Mouse (Mus musculus) kidney, adult 11 months (tissue): ENCODE data around the gene Ces4a.
"Not testable (repeated sequence)": the region's sequence is repeated elsewhere in the genome, so short reads cannot be mapped to it uniquely, and the experiment has no call there.

Source experiments
- DNase-seq: peaks from one replicate; pipeline ENCODE4 v3.0.0; 2022

The Ces4a gene

DNA sequence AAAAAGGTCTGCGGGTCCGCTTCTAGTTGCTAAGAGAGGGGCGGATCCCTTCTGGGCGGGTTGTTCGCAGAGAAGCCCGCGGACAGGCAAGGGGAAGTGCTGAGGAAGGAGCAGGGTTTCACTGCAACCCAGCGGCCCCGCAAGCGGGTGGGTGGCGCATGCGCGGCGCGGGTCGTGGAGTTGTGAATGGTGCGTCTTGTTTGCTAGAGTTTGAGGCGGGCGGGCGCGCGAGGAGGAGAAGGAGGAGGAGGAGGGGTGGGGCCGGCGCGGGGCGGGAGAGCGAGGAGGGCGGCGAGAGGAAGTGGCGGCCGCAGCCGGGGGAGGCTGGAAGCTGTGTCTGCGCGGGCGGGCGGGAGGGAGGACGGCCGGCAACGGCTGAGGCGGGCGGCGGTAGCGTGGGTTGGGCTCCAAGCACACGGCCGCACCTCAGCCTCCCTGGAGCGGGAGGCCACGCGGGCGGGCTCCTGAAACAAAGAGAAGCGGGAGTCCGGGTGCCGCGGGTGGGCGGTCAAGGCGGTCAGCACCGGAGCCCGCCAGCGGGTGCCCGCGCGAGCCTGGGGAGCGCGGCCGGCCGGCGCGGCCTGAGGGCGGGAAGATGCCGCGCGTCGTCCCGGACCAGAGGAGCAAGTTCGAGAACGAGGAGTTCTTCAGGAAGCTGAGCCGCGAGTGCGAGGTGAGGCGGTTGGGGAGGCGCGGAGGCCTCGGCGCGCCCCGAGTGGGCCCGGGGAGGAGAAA is 38.9 kb downstream of the Ces4a start, which contains the start of gene Cbfb:
Gene Cbfb, plus strand, starts transcription at position 294 of the 735 bp plus-strand sequence.
- DNase-seq: peak; percentile 97

DNA sequence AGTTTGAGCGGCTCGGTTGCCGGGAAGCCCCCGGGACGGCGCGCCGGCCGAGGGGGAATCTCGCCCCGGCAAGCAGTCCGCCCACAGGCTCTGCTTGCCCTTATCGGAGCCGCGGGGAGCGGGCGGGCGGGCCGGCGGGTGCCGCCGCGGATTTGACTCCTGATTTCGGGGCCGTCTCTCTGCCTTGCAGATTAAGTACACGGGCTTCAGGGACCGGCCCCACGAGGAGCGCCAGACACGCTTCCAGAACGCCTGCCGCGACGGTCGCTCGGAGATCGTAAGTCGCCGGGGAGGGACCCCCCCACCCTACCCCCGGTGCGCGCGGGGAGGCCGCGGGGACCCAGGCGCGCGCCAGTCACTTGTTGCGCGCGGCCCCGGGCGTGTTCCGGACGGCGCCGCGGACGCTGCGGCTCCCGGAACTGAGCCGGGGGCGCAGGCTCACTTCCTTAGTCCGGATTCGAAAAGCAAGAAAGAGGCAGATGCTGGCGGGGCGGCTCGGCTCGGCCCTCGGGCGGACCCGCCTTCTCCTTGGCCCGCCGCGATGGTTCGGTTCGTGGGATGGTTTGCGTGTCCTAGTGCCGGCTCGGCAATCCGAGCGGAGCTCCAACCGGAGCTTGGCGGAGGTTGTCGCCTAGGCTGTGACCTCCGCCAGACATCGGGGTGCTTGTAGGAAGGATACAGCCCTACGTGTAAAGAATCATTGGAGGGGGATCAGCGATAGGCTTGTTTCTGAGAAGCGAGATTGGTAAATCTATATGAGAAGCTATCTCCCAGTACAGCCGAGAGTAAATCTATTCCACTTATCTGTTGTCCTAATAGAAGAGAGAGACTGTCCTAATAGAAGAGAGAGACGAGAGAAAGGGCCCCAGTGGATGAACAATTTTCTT is 39.8 kb downstream of the Ces4a start:
- peak; percentile 55 for DNase-seq

DNA sequence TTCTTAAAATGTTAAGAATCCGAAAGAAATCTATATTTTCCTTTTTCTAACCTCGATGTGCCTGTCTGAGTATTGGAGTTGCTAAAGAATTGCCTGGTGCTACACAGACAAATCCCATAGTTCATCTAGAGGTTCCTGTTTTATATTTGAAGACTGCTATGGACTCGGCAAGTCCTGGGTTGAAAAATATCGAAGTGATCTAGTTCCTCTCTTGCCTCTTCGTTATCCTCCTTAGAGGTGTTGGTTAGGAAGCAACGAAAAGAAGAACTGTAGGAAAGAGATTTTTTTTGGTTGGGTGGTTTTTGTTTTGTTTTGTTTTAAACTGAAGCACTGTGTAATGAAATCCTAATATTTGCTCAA is 40.4 kb downstream of the Ces4a start:
- DNase-seq: no peak

DNA sequence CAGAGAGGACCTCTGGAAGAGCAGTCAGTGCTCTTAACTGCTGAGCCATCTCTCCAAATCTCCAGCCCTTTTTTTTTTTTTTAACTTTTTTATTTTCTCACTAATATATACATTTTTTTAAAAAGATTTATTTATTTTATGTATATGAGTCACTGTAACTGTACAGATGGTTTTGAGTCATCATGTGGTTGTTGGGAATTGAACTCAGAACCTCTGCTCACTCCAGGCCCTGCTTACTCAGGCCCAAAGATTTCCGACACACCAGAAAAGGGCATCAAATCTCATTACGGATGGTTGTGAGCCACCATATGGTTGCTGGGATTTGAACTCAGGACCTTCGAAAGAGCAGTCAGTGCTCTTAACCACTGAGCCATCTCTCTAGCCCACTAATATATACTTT is 43.7 kb downstream of the Ces4a start:
- not testable (repeated sequence) for DNase-seq

DNA sequence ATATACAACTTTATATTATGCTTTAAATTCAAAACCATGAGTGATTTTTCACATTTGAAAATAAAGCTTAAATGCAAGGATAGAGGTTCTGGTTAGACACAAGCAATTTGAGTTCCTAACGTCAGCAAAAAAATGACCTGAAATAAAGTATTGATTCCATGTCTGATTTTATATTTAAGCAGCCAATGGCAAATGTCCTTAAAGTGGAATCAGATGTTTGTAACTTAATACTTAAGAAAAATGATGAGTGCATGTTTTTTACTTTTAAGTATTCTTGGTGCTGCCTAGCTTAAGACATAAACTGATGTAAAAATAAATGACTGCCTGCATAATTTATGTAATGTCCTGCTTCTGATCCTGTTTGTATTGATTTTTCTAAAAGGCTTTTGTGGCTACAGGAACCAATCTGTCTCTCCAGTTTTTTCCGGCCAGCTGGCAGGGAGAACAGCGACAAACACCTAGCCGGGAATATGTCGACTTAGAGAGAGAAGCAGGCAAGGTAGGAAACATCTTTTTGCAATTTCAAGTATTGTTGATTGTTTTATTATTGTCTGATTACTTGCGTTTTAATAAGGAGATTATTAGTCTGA is 46.7 kb downstream of the Ces4a start:
- no peak for DNase-seq

DNA sequence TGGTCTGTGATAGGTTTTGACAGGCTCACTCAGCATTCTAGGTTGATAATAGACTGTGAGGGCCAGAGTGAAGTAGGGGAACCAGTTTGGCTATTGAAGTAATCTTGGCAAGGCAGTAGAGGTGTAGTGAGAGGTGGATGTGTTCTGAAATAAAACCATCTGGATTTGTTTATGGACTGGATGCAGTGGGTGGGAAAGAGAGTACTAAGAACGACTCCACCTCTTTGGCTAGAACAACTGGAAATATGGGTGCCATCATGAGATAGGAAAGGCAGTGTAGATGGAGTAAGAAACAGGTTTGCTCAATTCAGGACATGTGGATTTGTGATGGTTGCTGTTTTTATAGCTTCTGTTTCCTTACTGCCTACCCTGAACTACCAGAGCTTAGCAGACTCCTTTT is 50.6 kb downstream of the Ces4a start:
- DNase-seq: no peak

DNA sequence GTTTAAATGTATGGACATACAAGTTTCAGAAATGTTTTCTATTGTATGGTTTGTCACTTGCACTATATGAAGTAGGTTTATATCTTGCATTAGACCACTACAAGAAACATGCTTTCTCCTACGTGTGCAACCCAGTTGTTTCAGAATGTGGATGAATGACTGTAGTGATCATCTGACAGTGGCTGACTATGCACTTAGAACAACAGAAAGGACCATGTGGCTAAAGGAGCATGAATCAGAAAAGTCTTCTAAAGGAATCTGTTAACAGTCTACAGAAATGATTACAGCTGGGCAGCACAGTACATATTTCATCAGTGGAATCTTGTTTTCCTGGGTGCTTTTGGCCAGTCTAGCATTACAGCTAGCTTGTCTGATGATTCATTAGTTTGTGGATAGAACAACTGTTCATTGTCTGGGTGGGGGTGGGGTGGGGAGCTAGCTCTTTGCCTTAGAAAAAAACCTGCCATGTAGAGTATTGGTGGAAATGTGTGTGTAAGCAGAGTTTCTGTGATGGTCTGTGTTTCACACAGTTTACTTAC is 54.9 kb downstream of the Ces4a start:
- no peak for DNase-seq

DNA sequence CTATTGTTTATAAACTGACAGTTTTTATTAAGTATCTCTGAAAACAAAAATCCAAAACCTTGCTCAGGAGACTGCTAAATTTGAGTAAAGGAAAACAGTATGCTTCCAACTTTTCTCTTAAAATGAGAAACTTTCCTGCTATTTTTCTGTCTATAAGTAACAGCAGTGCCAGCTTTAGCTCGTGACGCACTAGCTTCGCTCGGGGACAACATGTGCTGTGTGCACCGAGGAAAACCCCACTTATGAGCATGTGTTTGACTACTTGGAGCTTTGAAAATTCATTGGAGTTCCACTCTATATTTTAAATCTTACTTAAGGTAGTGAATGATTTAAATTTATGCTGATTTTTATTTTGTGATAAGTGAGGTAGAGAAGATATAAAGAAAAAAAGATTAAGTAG is 60.6 kb downstream of the Ces4a start:
- no peak for DNase-seq
